Mouse (Mus musculus): ENCODE results near the gene Lmx1b.

DNA sequence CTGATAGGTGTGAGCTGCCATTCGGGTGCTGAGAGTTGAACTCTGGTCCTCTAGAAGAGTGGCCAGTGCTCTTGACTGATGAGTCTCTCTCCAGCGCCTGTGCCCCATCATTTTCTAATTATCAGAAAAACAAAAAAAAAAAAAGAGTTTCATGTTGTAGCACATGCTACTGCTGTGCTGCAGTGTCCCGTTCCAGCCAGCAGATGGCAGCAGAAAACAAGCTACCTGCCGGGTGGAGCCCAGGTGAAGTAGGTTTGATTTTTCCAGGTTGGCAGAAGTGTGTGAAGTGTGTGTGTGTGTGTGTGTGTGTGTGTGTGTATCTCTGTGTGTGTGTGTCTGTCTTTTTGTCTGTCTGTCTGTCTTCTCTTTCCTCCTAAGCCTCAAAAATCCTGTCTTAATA is 41.9 kb upstream of the Lmx1b start:
- TF ChIP-seq GATA1 (IDR thresholded peaks at IDR 0.05; ENCODE audit: borderline replicate concordance, low read length) (no peak), FLI1 (IDR thresholded peaks at IDR 0.05; ENCODE audit: low read length) (no peak)

Measured in megakaryocyte, embryonic 14.5 days (primary cell).